Mouse (Mus musculus): ENCODE measurements at regions not wholly inside any gene's neighbourhood (a gene's known extent, or its start where the extent isn't known, plus 50 kb on each side); places are given as distances from the start of the nearest gene placed in this dataset.
"Not testable (repeated sequence)": the region's sequence is repeated elsewhere in the genome, so short reads cannot be mapped to it uniquely, and the experiment has no call there.

GRCm38 (mm10) chr1:65757951-65758350 lies 168.4 kb upstream of the Crygf start:
- Histone ChIP-seq H3K4me1 (ENCODE audit: insufficient read depth, low read length) (no peaks in the 10 kb centered on the region), H3K9me3 (ENCODE audit: low read length) (no peaks in the 10 kb centered on the region), H3K4me2 (ENCODE audit: low read depth, low read length, poor library complexity, severe bottlenecking) (no peak overlapping the region), H3K9ac (replicated peaks; ENCODE audit: low read length, poor library complexity, severe bottlenecking) (no peak overlapping the region), H3K27ac (ENCODE audit: low read depth, low read length) (no peak overlapping the region), H3K36me3 (ENCODE audit: insufficient read depth, low read length) (no peaks in the 10 kb centered on the region), H3K27me3 (ENCODE audit: insufficient read depth, low read length) (no peaks in the 10 kb centered on the region), H3K4me3 (ENCODE audit: low read depth, low read length) (no peak overlapping the region)
- no peak for ATAC-seq (ENCODE audit: low FRiP score)
- no peak for TF ChIP-seq CTCF (IDR thresholded peaks at IDR 0.05)
- DNase-seq (ENCODE audit: low spot score) = no peak
- WGBS = 85% methylated on average over 2 of the region's 2 CpGs

GRCm38 (mm10) chr1:65761141-65761540 lies 165.2 kb upstream of the Crygf start:
- Histone ChIP-seq H3K36me3 (ENCODE audit: insufficient read depth, low read length) (no peaks in the 10 kb centered on the region), H3K9me3 (ENCODE audit: low read length) (no peaks in the 10 kb centered on the region), H3K27me3 (ENCODE audit: insufficient read depth, low read length) (no peaks in the 10 kb centered on the region), H3K27ac (ENCODE audit: low read depth, low read length) (no peak overlapping the region), H3K4me2 (ENCODE audit: low read depth, low read length, poor library complexity, severe bottlenecking) (no peak overlapping the region), H3K4me3 (ENCODE audit: low read depth, low read length) (no peak overlapping the region), H3K9ac (replicated peaks; ENCODE audit: low read length, poor library complexity, severe bottlenecking) (no peak overlapping the region), H3K4me1 (ENCODE audit: insufficient read depth, low read length) (no peaks in the 10 kb centered on the region)
- DNase-seq (ENCODE audit: low spot score) (peak; percentile 28), ATAC-seq (ENCODE audit: low FRiP score) (no peak; the same call in 1 of the 2 replicates)
- 49% methylated on average over 2 of the region's 2 CpGs for WGBS
- no peak for TF ChIP-seq CTCF (IDR thresholded peaks at IDR 0.05)

GRCm38 (mm10) chr1:65800244-65800643 lies 126.1 kb upstream of the Crygf start:
- no peaks in the 10 kb centered on the region for H3K4me1 ChIP-seq (ENCODE audit: insufficient read depth, low read length)
- no peaks in the 10 kb centered on the region for H3K9me3 ChIP-seq (ENCODE audit: low read length)
- WGBS = 73% methylated on average over 1 of the region's 1 CpGs
- no peak overlapping the region for H3K4me2 ChIP-seq (ENCODE audit: low read depth, low read length, poor library complexity, severe bottlenecking)
- no peak overlapping the region for H3K27ac ChIP-seq (ENCODE audit: low read depth, low read length)
- no peaks in the 10 kb centered on the region for H3K27me3 ChIP-seq (ENCODE audit: insufficient read depth, low read length)
- no peak overlapping the region for H3K4me3 ChIP-seq (ENCODE audit: low read depth, low read length)
- DNase-seq (ENCODE audit: low spot score) = no peak
- no peak for ATAC-seq (ENCODE audit: low FRiP score)
- no peaks in the 10 kb centered on the region for H3K36me3 ChIP-seq (ENCODE audit: insufficient read depth, low read length)
- no peak overlapping the region for H3K9ac ChIP-seq (replicated peaks; ENCODE audit: low read length, poor library complexity, severe bottlenecking)
- TF ChIP-seq CTCF (IDR thresholded peaks at IDR 0.05) = no peak

GRCm38 (mm10) chr1:65820771-65821170 lies 105.5 kb upstream of the Crygf start:
- DNase-seq (ENCODE audit: low spot score) = no peak
- no peaks in the 10 kb centered on the region for H3K27me3 ChIP-seq (ENCODE audit: insufficient read depth, low read length)
- 77% methylated on average over 5 of the region's 5 CpGs for WGBS
- no peak overlapping the region for H3K4me3 ChIP-seq (ENCODE audit: low read depth, low read length)
- no peaks in the 10 kb centered on the region for H3K4me1 ChIP-seq (ENCODE audit: insufficient read depth, low read length)
- H3K9me3 ChIP-seq (ENCODE audit: low read length) = no peaks in the 10 kb centered on the region
- ATAC-seq (ENCODE audit: low FRiP score) = no peak
- TF ChIP-seq CTCF (IDR thresholded peaks at IDR 0.05) = no peak
- no peak overlapping the region for H3K9ac ChIP-seq (replicated peaks; ENCODE audit: low read length, poor library complexity, severe bottlenecking)
- H3K36me3 ChIP-seq (ENCODE audit: insufficient read depth, low read length) = no peaks in the 10 kb centered on the region
- no peak overlapping the region for H3K27ac ChIP-seq (ENCODE audit: low read depth, low read length)
- no peak overlapping the region for H3K4me2 ChIP-seq (ENCODE audit: low read depth, low read length, poor library complexity, severe bottlenecking)

GRCm38 (mm10) chr1:65841116-65841515 lies 85.2 kb upstream of the Crygf start:
- no peaks in the 10 kb centered on the region for H3K4me1 ChIP-seq (ENCODE audit: insufficient read depth, low read length)
- H3K27me3 ChIP-seq (ENCODE audit: insufficient read depth, low read length) = no peaks in the 10 kb centered on the region
- H3K9me3 ChIP-seq (ENCODE audit: low read length) = no peaks in the 10 kb centered on the region
- ATAC-seq (ENCODE audit: low FRiP score) = no peak
- 74% methylated on average over 2 of the region's 2 CpGs for WGBS
- no peak overlapping the region for H3K4me2 ChIP-seq (ENCODE audit: low read depth, low read length, poor library complexity, severe bottlenecking)
- H3K9ac ChIP-seq (replicated peaks; ENCODE audit: low read length, poor library complexity, severe bottlenecking) = no peak overlapping the region
- H3K27ac ChIP-seq (ENCODE audit: low read depth, low read length) = no peak overlapping the region
- no peak for TF ChIP-seq CTCF (IDR thresholded peaks at IDR 0.05)
- no peaks in the 10 kb centered on the region for H3K36me3 ChIP-seq (ENCODE audit: insufficient read depth, low read length)
- no peak for DNase-seq (ENCODE audit: low spot score)
- no peak overlapping the region for H3K4me3 ChIP-seq (ENCODE audit: low read depth, low read length)

- H3K9ac ChIP-seq (replicated peaks; ENCODE audit: low read length, poor library complexity, severe bottlenecking) = no peak overlapping the region
- no peak overlapping the region for H3K4me2 ChIP-seq (ENCODE audit: low read depth, low read length, poor library complexity, severe bottlenecking)
- WGBS = 61% methylated on average over 2 of the region's 2 CpGs
These were observed 79.3 kb upstream of the Crygf start for GRCm38 (mm10) chr1:65847005-65847404.

GRCm38 (mm10) chr1:65873691-65874090 lies 52.6 kb upstream of the Crygf start:
- ATAC-seq (ENCODE audit: low FRiP score); DNase-seq (ENCODE audit: low spot score); H3K36me3 ChIP-seq (ENCODE audit: insufficient read depth, low read length); H3K4me3 ChIP-seq (ENCODE audit: low read depth, low read length); H3K9me3 ChIP-seq (ENCODE audit: low read length); H3K27me3 ChIP-seq (ENCODE audit: insufficient read depth, low read length); H3K4me2 ChIP-seq (ENCODE audit: low read depth, low read length, poor library complexity, severe bottlenecking); H3K4me1 ChIP-seq (ENCODE audit: insufficient read depth, low read length); H3K9ac ChIP-seq (replicated peaks; ENCODE audit: low read length, poor library complexity, severe bottlenecking); H3K27ac ChIP-seq (ENCODE audit: low read depth, low read length): not testable (repeated sequence)
- WGBS = 80% methylated on average over 2 of the region's 2 CpGs

More at GRCm38 (mm10) chr1:65847005-65847404, 79.3 kb upstream of the Crygf start:
- ATAC-seq (ENCODE audit: low FRiP score) (no peak), DNase-seq (ENCODE audit: low spot score) (no peak)
- H3K9me3 ChIP-seq (ENCODE audit: low read length) = no peaks in the 10 kb centered on the region
- no peaks in the 10 kb centered on the region for H3K36me3 ChIP-seq (ENCODE audit: insufficient read depth, low read length)
- no peaks in the 10 kb centered on the region for H3K4me1 ChIP-seq (ENCODE audit: insufficient read depth, low read length)
- H3K4me3 ChIP-seq (ENCODE audit: low read depth, low read length) = no peak overlapping the region
- H3K27me3 ChIP-seq (ENCODE audit: insufficient read depth, low read length) = no peaks in the 10 kb centered on the region
- no peak for TF ChIP-seq CTCF (IDR thresholded peaks at IDR 0.05)
- H3K27ac ChIP-seq (ENCODE audit: low read depth, low read length) = no peak overlapping the region

All from midbrain, postnatal 0 days (tissue).